Mouse (Mus musculus) heart, embryonic 14.5 days (tissue): ENCODE results near the gene Filip1l. TPM values are rescaled to one million over a fixed set of nuclear protein-coding genes. Genes with fewer than 3 reads are reported as not detected.
A peak's percentile ranks its signal among the peaks of the same experiment; 100 is the strongest.

ENCODE experiments used
- ATAC-seq: fragments of 200-750 bp; cut with Nextera tagmentation; 2 replicates; pipeline ENCODE4 v1.8.0; 2017; ENCODE audit warnings: low read depth, moderate TSS enrichment; ENCODE audit not compliant: insufficient number of reproducible peaks, insufficient read depth, low FRiP score
- H3K27ac ChIP-seq, 2 experiments: fragments of 200-500 bp in 1 of 2; fragments of 300-500 bp in 1 of 2; sonication (generic) in 1 of 2; replicated peaks in 1 of 2; 2 replicates each; pipeline ENCODE4 v1.5.1; 2012 to 2014; ENCODE audit warnings: low read depth in 2 of 2, low read length in 2 of 2, control low read depth in 1 of 2, mild to moderate bottlenecking in 1 of 2, mixed read lengths in 1 of 2; ENCODE audit not compliant: control insufficient read depth in 1 of 2, insufficient read depth in 1 of 2
- H3K27me3 ChIP-seq: fragments of 300-500 bp; sonication (generic); 2 replicates; pipeline ENCODE4 v1.6.1; 2014; ENCODE audit warnings: mild to moderate bottlenecking, low read length, control low read depth; ENCODE audit not compliant: control insufficient read depth, insufficient read depth
- H3K36me3 ChIP-seq: fragments of 300-500 bp; sonication (generic); 2 replicates; pipeline ENCODE4 v1.6.1; 2014; ENCODE audit warnings: mild to moderate bottlenecking, control low read depth, low read length, mixed read lengths; ENCODE audit not compliant: control insufficient read depth, insufficient read depth
- H3K4me1 ChIP-seq, 2 experiments: fragments of 200-500 bp in 1 of 2; fragments of 300-500 bp in 1 of 2; sonication (generic) in 1 of 2; 2 replicates each; pipeline ENCODE4 v1.6.1; 2012 to 2014; ENCODE audit warnings: low read length in 2 of 2, control low read depth in 1 of 2, mixed read lengths in 1 of 2; ENCODE audit not compliant: control insufficient read depth in 2 of 2, insufficient read depth in 2 of 2
- H3K4me2 ChIP-seq: fragments of 300-500 bp; sonication (generic); 2 replicates; pipeline ENCODE4 v1.6.1; 2014; ENCODE audit warnings: mild to moderate bottlenecking, low read length
- H3K4me3 ChIP-seq, 2 experiments: fragments of 200-500 bp in 1 of 2; fragments of 300-500 bp in 1 of 2; sonication (generic) in 1 of 2; 2 replicates each; pipeline ENCODE4 v1.5.1; 2012 to 2014; ENCODE audit warnings: low read length in 2 of 2, mild to moderate bottlenecking in 2 of 2, control low read depth in 1 of 2, low read depth in 1 of 2, moderate library complexity in 1 of 2; ENCODE audit not compliant: control insufficient read depth in 1 of 2, insufficient read depth in 1 of 2
- H3K9ac ChIP-seq: fragments of 300-500 bp; sonication (generic); 2 replicates; pipeline ENCODE4 v1.6.1; 2014; ENCODE audit warnings: mild to moderate bottlenecking, low read length
- H3K9me3 ChIP-seq: fragments of 300-500 bp; sonication (generic); 2 replicates; pipeline ENCODE4 v1.6.1; 2016; ENCODE audit warnings: low read length, control low read depth; ENCODE audit not compliant: control insufficient read depth
- WGBS: fragments of 180-500 bp; shearing (Covaris S2); extraction: QIAGEN DNeasy Blood & Tissue Kit; methylation state at CpG from one replicate; pipeline ENCODE4 v1.1.7; 2014; 5-methylcytosine and 5-hydroxymethylcytosine counted together
- polyA plus RNA-seq: library from polyadenylated mRNA; unstranded; fragments of >200 nt; fragmentation: Nextera tagmentation; extraction: Ambion mirVana; gene quantifications from 2 replicates; pipeline ENCODE4 v1.2.1, GENCODE M21; 2014

The Filip1l gene
- polyA plus RNA-seq, 1 experiment from 2014 or later = 27.7 TPM

GRCm38 (mm10) chr16:57437523-57438287 is 84.8 kb downstream of the Filip1l start:
- no peak overlapping the region for H3K27ac ChIP-seq
- H3K27me3 ChIP-seq = no peaks in the 10 kb centered on the region
- H3K36me3 ChIP-seq = no peaks in the 10 kb centered on the region
- no peak overlapping the region for H3K9ac ChIP-seq
- H3K9me3 ChIP-seq = no peaks in the 10 kb centered on the region
- H3K4me3 ChIP-seq = no peak overlapping the region
- H3K4me2 ChIP-seq = no peak overlapping the region
- 0 out of 4 replicates have a peak, but pooled peaks cover 0 to 5% of the 10 kb centered on the region in 2 experiments for H3K4me1 ChIP-seq
- ATAC-seq = no peak
- WGBS = 77% methylated on average over 11 of the region's 11 CpGs

- WGBS = 84% methylated on average over 5 of the region's 5 CpGs
- ATAC-seq = no peak
Measured at GRCm38 (mm10) chr16:57438288-57438685, 85.4 kb downstream of the Filip1l start.

GRCm38 (mm10) chr16:57439206-57439605 is 86.3 kb downstream of the Filip1l start:
- no peak for ATAC-seq
- WGBS = 86% methylated on average over 11 of the region's 11 CpGs
- Histone ChIP-seq H3K4me2 (no peak overlapping the region), H3K27ac (no peak overlapping the region), H3K4me1 (0 out of 4 replicates have a peak, but pooled peaks cover 0 to 5% of the 10 kb centered on the region in 2 experiments), H3K36me3 (no peaks in the 10 kb centered on the region), H3K9me3 (no peaks in the 10 kb centered on the region), H3K27me3 (no peaks in the 10 kb centered on the region), H3K9ac (no peak overlapping the region), H3K4me3 (no peak overlapping the region)

More at GRCm38 (mm10) chr16:57438288-57438685, 85.4 kb downstream of the Filip1l start:
- 0 out of 4 replicates have a peak overlapping the region, but pooled peaks of 1 of the 2 experiments have one; percentile 3 for H3K27ac ChIP-seq
- H3K4me2 ChIP-seq = no peak overlapping the region
- no peaks in the 10 kb centered on the region for H3K36me3 ChIP-seq
- no peak overlapping the region for H3K4me3 ChIP-seq
- H3K27me3 ChIP-seq = no peaks in the 10 kb centered on the region
- no peak overlapping the region for H3K9ac ChIP-seq
- H3K9me3 ChIP-seq = no peaks in the 10 kb centered on the region
- 0 out of 4 replicates have a peak, but pooled peaks cover 0 to 5% of the 10 kb centered on the region in 2 experiments for H3K4me1 ChIP-seq

GRCm38 (mm10) chr16:57440706-57441437 is 88.0 kb downstream of the Filip1l start:
- peaks cover 2 to 5% of the 10 kb centered on the region in 2 experiments; a peak in 1 of 4 replicates for H3K4me1 ChIP-seq
- H3K27me3 ChIP-seq = no peaks in the 10 kb centered on the region
- no peak overlapping the region for H3K4me2 ChIP-seq
- ATAC-seq = no peak
- no peaks in the 10 kb centered on the region for H3K9me3 ChIP-seq
- no peak overlapping the region for H3K27ac ChIP-seq
- H3K9ac ChIP-seq = no peak overlapping the region
- H3K4me3 ChIP-seq = no peak overlapping the region
- H3K36me3 ChIP-seq = no peaks in the 10 kb centered on the region
- 74% methylated on average over 10 of the region's 10 CpGs for WGBS

- Histone ChIP-seq H3K9ac (no peak overlapping the region), H3K9me3 (peaks cover 11% of the 10 kb centered on the region), H3K27me3 (no peaks in the 10 kb centered on the region), H3K4me1 (peaks cover 4% of the 10 kb centered on the region in 2 experiments; a peak in 1 of 4 replicates), H3K4me3 (no peak overlapping the region), H3K4me2 (no peak overlapping the region), H3K27ac (no peak overlapping the region), H3K36me3 (no peaks in the 10 kb centered on the region)
- ATAC-seq = no peak
- 53% methylated on average over 10 of the region's 10 CpGs for WGBS
Measured at GRCm38 (mm10) chr16:57445096-57446094, 92.5 kb downstream of the Filip1l start.

GRCm38 (mm10) chr16:57453009-57453408 is 100.1 kb downstream of the Filip1l start:
- Histone ChIP-seq H3K4me2 (no peak overlapping the region), H3K27ac (peak overlapping the region; percentile 25 to 50; a peak in 2 of 4 replicates), H3K9ac (peak overlapping the region; percentile 4; the same call in 1 of the 2 replicates), H3K27me3 (no peaks in the 10 kb centered on the region), H3K36me3 (no peaks in the 10 kb centered on the region), H3K9me3 (peaks cover 7% of the 10 kb centered on the region), H3K4me3 (no peak overlapping the region), H3K4me1 (peaks cover 5 to 14% of the 10 kb centered on the region in 2 experiments)
- 21% methylated on average over 7 of the region's 7 CpGs for WGBS
- ATAC-seq = peak; percentile 26
